Mouse (Mus musculus) neural tube, embryonic 11.5 days (tissue): ENCODE results near the gene Snrpg. TPM values are rescaled to one million over a fixed set of nuclear protein-coding genes. Genes with fewer than 3 reads are reported as not detected.
A peak's percentile ranks its signal among the peaks of the same experiment; 100 is the strongest.

ENCODE experiments used
- ATAC-seq: fragments of 200-750 bp; cut with Nextera tagmentation; 2 replicates; pipeline ENCODE4 v1.8.0; 2017; ENCODE audit warnings: moderate number of reproducible peaks, mild to moderate bottlenecking, moderate TSS enrichment, moderate library complexity; ENCODE audit not compliant: insufficient read depth, low FRiP score, low TSS enrichment
- DNase-seq: peaks from one replicate; pipeline ENCODE4 v3.0.0-alpha.2; 2015; ENCODE audit warnings: low spot score
- H3K27ac ChIP-seq: fragments of 300-500 bp; sonication (generic); 2 replicates; pipeline ENCODE4 v1.5.1; 2014; ENCODE audit warnings: low read depth, mild to moderate bottlenecking, low read length
- H3K27me3 ChIP-seq: fragments of 300-500 bp; sonication (generic); 2 replicates; pipeline ENCODE4 v1.6.1; 2014; ENCODE audit warnings: mild to moderate bottlenecking, low read length, mixed read lengths; ENCODE audit not compliant: control insufficient read depth, insufficient read depth
- H3K36me3 ChIP-seq: fragments of 300-500 bp; sonication (generic); 2 replicates; pipeline ENCODE4 v1.6.1; 2014; ENCODE audit warnings: mild to moderate bottlenecking, low read length, moderate library complexity, mixed read lengths; ENCODE audit not compliant: control insufficient read depth, insufficient read depth
- H3K4me1 ChIP-seq: fragments of 300-500 bp; sonication (generic); 2 replicates; pipeline ENCODE4 v1.6.1; 2014; ENCODE audit warnings: low read length, mixed read lengths; ENCODE audit not compliant: control insufficient read depth, insufficient read depth
- H3K4me2 ChIP-seq: fragments of 300-500 bp; sonication (generic); 2 replicates; pipeline ENCODE4 v1.6.1; 2014; ENCODE audit warnings: low read depth, mild to moderate bottlenecking, moderate library complexity
- H3K4me3 ChIP-seq: fragments of 300-500 bp; sonication (generic); 2 replicates; pipeline ENCODE4 v1.5.1; 2014; ENCODE audit warnings: low read depth, low read length
- H3K9ac ChIP-seq: fragments of 300-500 bp; sonication (generic); 2 replicates; pipeline ENCODE4 v1.6.1; 2014; ENCODE audit warnings: mild to moderate bottlenecking, low read length
- H3K9me3 ChIP-seq: fragments of 300-500 bp; sonication (generic); 2 replicates; pipeline ENCODE4 v1.6.1; 2016; ENCODE audit warnings: low read length; ENCODE audit not compliant: control insufficient read depth
- WGBS: fragments of 180-500 bp; shearing (Covaris S2); extraction: QIAGEN DNeasy Blood & Tissue Kit; methylation state at CpG from one replicate; pipeline ENCODE4 v1.1.7; 2014; 5-methylcytosine and 5-hydroxymethylcytosine counted together
- polyA plus RNA-seq: library from polyadenylated mRNA; unstranded; fragments of >200 nt; fragmentation: Nextera tagmentation; extraction: Ambion mirVana; gene quantifications from 2 replicates; pipeline ENCODE4 v1.2.1, GENCODE M21; 2014

The Snrpg gene
- polyA plus RNA-seq, 1 experiment from 2014 or later, result 658 TPM

DNA sequence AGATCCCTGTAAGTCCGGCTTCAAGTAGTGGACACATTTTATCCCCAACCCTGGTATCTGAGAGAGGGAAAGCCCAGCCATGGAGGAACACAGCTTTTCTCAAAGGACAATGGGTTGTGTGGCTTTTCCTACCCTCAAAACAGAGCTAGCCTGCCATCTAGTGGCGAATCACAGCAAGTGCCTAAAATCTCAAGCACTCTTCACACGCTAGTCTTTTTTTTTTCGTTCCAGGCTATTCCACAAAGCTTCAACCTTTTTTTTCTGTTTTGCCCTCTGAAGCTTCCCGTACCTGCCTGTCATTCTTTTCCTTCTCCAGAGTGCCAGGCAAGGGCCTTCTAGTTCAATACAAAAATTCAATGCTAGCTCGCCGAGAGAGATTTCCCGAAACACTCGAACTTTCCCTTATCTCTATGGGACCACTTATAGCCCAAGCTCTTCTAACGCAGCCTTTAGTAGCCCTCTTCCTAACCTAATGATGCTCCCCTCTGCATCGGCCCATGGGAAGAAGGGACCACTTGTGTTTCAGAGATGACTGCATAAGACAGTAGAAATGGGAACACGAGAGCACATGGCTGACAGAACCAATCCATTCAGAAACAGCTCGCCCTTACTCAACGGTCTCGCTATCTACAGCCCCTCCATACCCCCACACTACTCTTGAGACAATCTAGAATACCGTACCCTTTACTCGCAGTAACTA lies 6.5 kb upstream of the Snrpg start:
- peak overlapping the region; percentile 94 for H3K4me2 ChIP-seq
- peak overlapping the region; percentile 73 for H3K9ac ChIP-seq
- peak overlapping the region; percentile 60 for H3K4me3 ChIP-seq
- H3K27ac ChIP-seq, result no peak overlapping the region
- H3K9me3 ChIP-seq, result no peaks in the 10 kb centered on the region
- 4% methylated on average over 17 of the region's 17 CpGs for WGBS
- H3K36me3 ChIP-seq, result no peaks in the 10 kb centered on the region
- H3K27me3 ChIP-seq, result no peaks in the 10 kb centered on the region
- peak; percentile 42 for ATAC-seq
- DNase-seq, result peak; percentile 81
- H3K4me1 ChIP-seq, result 0 out of 2 replicates have a peak, but pooled peaks cover 3% of the 10 kb centered on the region

DNA sequence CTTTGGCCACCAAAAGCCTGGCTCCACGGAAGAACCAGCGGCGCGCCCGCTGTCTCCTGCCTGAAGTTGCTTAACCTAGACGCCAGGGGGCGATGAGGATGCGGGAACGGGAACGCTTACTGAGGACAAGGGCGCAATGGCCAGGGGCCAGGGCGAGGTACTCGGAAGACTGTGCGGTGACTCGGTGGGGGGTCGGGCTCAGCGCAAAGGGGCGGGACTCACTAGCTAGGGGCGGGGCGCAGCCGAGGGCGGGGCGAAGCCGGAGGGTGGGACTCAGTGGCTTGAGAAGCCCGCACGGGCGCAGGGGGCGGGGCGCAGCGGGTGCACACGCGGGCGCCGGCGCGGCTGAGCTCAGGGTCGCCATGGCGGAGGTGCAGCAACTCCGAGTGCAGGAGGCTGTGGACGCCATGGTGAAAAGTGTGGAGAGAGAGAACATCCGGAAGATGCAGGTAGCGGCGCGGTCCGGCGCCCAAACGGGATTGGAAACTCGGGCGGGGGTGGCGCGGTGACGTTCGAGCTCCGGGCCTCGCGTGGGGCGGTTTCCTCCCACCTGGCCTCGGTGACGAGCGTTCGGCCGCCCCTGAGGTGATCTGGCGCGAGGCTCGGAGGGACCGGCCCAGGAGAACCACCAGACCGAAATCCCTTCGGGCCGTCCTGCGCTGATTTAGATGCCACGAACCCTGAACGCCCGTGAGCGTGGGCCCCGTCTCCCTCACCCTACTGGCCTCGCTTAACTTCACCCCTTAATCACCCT lies 5.6 kb upstream of the Snrpg start, which contains the start of gene Fam136a:
Gene Fam136a (plus strand): TSS at position 276 of the 754 bp plus-strand sequence.
- Histone ChIP-seq H3K9me3 (no peaks in the 10 kb centered on the region), H3K4me2 (peak within 1 kb of the TSS; percentile 94), H3K27me3 (no peaks in the 10 kb centered on the region), H3K27ac (no peak within 1 kb of the TSS), H3K4me1 (peaks cover 5% of the 10 kb centered on the region; the same call in 1 of the 2 replicates), H3K4me3 (peak within 1 kb of the TSS; percentile 60), H3K36me3 (no peaks in the 10 kb centered on the region), H3K9ac (peak within 1 kb of the TSS; percentile 74)
- DNase-seq (peak; percentile 99), ATAC-seq (peak; percentile 92)
- WGBS, result under 1% methylated on average over 72 of the region's 76 CpGs

DNA sequence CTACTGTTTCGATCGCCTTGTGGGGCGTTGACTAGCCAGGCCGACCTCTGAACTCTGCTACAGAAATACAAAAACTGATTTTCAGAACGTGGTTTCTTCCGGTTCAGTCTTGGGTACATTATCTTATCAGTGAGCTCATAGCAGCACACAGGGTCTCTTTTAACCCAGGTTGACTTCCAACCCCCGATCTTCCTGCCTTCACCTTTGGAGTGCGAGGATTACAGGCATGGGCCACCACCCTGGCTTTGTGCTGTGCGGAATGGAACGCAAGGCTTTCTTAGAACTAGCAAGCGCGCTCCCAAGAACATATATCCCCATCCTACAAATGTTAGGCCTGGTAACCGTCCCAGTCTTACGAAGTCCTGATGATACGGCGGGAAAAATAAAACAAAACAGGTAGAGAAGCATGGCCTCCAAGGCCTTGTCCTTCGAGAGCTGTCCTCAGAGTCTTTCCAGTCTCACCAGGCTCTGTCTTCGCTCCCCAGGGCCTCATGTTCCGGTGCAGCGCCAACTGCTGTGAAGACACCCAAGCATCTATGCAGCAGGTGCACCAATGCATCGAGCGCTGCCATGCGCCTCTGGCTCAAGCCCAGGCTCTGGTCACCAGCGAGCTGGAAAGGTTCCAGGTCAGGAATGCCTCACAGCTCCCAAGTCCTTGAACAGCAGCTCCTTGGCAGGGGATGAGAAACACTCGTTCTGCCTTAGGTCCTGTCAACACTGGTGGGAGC lies 4.8 kb upstream of the Snrpg start:
- no peak for DNase-seq
- Histone ChIP-seq H3K9me3 (no peaks in the 10 kb centered on the region), H3K4me3 (peak overlapping the region; percentile 60), H3K36me3 (no peaks in the 10 kb centered on the region), H3K4me1 (peaks cover 9% of the 10 kb centered on the region; the same call in 1 of the 2 replicates), H3K27me3 (no peaks in the 10 kb centered on the region), H3K4me2 (peak overlapping the region; percentile 71), H3K27ac (no peak overlapping the region), H3K9ac (peak overlapping the region; percentile 74)
- no peak for ATAC-seq
- WGBS, result 49% methylated on average over 25 of the region's 25 CpGs

- WGBS, result 76% methylated on average over 2 of the region's 2 CpGs
- Histone ChIP-seq H3K9me3 (no peaks in the 10 kb centered on the region), H3K27ac (no peak overlapping the region), H3K4me1 (peaks cover 9% of the 10 kb centered on the region; the same call in 1 of the 2 replicates), H3K27me3 (no peaks in the 10 kb centered on the region), H3K4me2 (peak overlapping the region; percentile 71; the same call in 1 of the 2 replicates), H3K9ac (no peak overlapping the region), H3K4me3 (peak overlapping the region; percentile 60; the same call in 1 of the 2 replicates), H3K36me3 (no peaks in the 10 kb centered on the region)
- DNase-seq, result no peak
- no peak for ATAC-seq
Observed at GRCm38 (mm10) chr6:86366853-86367249, 4.3 kb upstream of the Snrpg start.

GRCm38 (mm10) chr6:86368479-86368878 lies 2.6 kb upstream of the Snrpg start:
- Histone ChIP-seq H3K4me3 (no peak overlapping the region), H3K36me3 (no peaks in the 10 kb centered on the region), H3K9me3 (no peaks in the 10 kb centered on the region), H3K4me2 (no peak overlapping the region), H3K27ac (no peak overlapping the region), H3K27me3 (no peaks in the 10 kb centered on the region), H3K9ac (no peak overlapping the region), H3K4me1 (peaks cover 17% of the 10 kb centered on the region)
- ATAC-seq, result no peak
- 97% methylated on average over 5 of the region's 5 CpGs for WGBS
- DNase-seq, result no peak

GRCm38 (mm10) chr6:86370093-86370713 lies 901 bp upstream of the Snrpg start:
- Histone ChIP-seq H3K4me1 (peaks cover 17% of the 10 kb centered on the region), H3K27ac (peak overlapping the region; percentile 85), H3K4me3 (no peak overlapping the region), H3K9me3 (no peaks in the 10 kb centered on the region), H3K4me2 (peak overlapping the region; percentile 89), H3K36me3 (no peaks in the 10 kb centered on the region), H3K9ac (peak overlapping the region; percentile 88), H3K27me3 (no peaks in the 10 kb centered on the region)
- DNase-seq, result no peak
- WGBS, result 67% methylated on average over 3 of the region's 3 CpGs
- ATAC-seq, result no peak

DNA sequence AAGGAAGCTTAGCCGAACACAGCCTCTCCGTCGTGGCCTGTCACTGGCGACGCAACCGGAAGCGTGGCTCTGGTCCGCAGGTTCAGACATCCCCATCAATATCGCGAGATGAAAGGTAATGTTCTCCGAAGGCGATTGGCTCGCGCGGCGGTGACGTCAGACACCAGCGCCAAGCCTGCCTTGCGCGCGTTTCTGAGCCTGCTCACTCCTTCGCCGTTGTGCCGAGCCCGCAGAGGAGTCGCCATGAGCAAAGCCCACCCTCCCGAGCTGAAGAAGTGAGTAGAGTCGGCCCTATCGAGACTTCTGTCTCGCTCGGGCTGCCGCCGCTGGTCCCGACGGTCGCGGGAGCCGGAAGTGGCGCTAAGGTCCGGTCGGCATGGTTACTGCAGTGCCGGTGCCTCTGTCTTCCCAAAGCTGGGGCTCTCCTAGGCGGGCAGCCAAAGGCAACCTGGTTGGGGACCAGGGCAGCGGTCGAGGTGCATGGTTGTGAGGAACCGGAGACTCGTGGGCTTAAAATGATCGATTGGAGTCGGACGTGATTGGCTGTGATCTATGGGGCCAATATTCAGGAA lies 322 bp downstream of the Snrpg start:
- Histone ChIP-seq H3K4me1 (peaks cover 17% of the 10 kb centered on the region), H3K36me3 (peaks cover 2% of the 10 kb centered on the region; the same call in 1 of the 2 replicates), H3K4me3 (peak overlapping the region; percentile 76), H3K9ac (peak overlapping the region; percentile 88), H3K9me3 (no peaks in the 10 kb centered on the region), H3K4me2 (peak overlapping the region; percentile 89), H3K27ac (peak overlapping the region; percentile 85), H3K27me3 (no peaks in the 10 kb centered on the region)
- ATAC-seq (peak; percentile 96), DNase-seq (peak; percentile 97)
- WGBS, result under 1% methylated on average over 50 of the region's 50 CpGs
